Mouse (Mus musculus): ENCODE data around the gene Zfp541. TPM values are rescaled to one million over a fixed set of nuclear protein-coding genes. Genes with fewer than 3 reads are reported as not detected.

Gene Zfp541
- polyA plus RNA-seq, 1 experiment from 2014 or later, result 0.03 TPM

- H3K27ac ChIP-seq, result no peak overlapping the region
- peak overlapping the region; percentile 68 for H3K9ac ChIP-seq
- 25% methylated on average over 9 of the region's 9 CpGs for WGBS
- no peaks in the 10 kb centered on the region for H3K27me3 ChIP-seq (replicated peaks)
- peak overlapping the region; percentile 73 for H3K4me3 ChIP-seq (replicated peaks)
- peaks cover 10% of the 10 kb centered on the region for H3K36me3 ChIP-seq
- no peaks in the 10 kb centered on the region for H3K9me3 ChIP-seq
- peaks cover 8% of the 10 kb centered on the region for H3K4me1 ChIP-seq (replicated peaks)
- ATAC-seq, result no peak; the same call in 1 of the 2 replicates
- peak overlapping the region; percentile 70 for H3K4me2 ChIP-seq (replicated peaks)
Measured at GRCm38 (mm10) chr7:16120262-16120600, 58.6 kb downstream of the Zfp541 start.

- no peak for ATAC-seq
- no peak overlapping the region for H3K27ac ChIP-seq
- H3K4me1 ChIP-seq (replicated peaks), result peaks cover 14% of the 10 kb centered on the region
- WGBS, result 80% methylated on average over 9 of the region's 9 CpGs
- H3K4me2 ChIP-seq (replicated peaks), result no peak overlapping the region
- H3K9ac ChIP-seq, result no peak overlapping the region
- no peak overlapping the region for H3K4me3 ChIP-seq (replicated peaks)
- no peaks in the 10 kb centered on the region for H3K27me3 ChIP-seq (replicated peaks)
- H3K9me3 ChIP-seq, result no peaks in the 10 kb centered on the region
- H3K36me3 ChIP-seq, result peaks cover 10% of the 10 kb centered on the region
Measured at GRCm38 (mm10) chr7:16125829-16126228, 64.2 kb downstream of the Zfp541 start.

- 79% methylated on average over 6 of the region's 6 CpGs for WGBS
- ATAC-seq, result no peak
Measured at GRCm38 (mm10) chr7:16128344-16128743, 66.7 kb downstream of the Zfp541 start.

GRCm38 (mm10) chr7:16128899-16129298 is 67.3 kb downstream of the Zfp541 start:
- Histone ChIP-seq H3K4me1 (replicated peaks) (peaks cover 25% of the 10 kb centered on the region), H3K36me3 (peaks cover 10% of the 10 kb centered on the region), H3K4me3 (replicated peaks) (0 out of 2 replicates have a peak overlapping the region, but pooled peaks have one; percentile 51), H3K4me2 (replicated peaks) (peak overlapping the region; percentile 86), H3K27ac (no peak overlapping the region), H3K9me3 (no peaks in the 10 kb centered on the region), H3K27me3 (replicated peaks) (no peaks in the 10 kb centered on the region), H3K9ac (no peak overlapping the region)
- WGBS, result 63% methylated on average over 5 of the region's 5 CpGs
- ATAC-seq, result no peak

More at GRCm38 (mm10) chr7:16128344-16128743, 66.7 kb downstream of the Zfp541 start:
- Histone ChIP-seq H3K36me3 (peaks cover 10% of the 10 kb centered on the region), H3K4me2 (replicated peaks) (no peak overlapping the region), H3K9me3 (no peaks in the 10 kb centered on the region), H3K9ac (no peak overlapping the region), H3K4me3 (replicated peaks) (no peak overlapping the region), H3K27me3 (replicated peaks) (no peaks in the 10 kb centered on the region), H3K27ac (no peak overlapping the region), H3K4me1 (replicated peaks) (peaks cover 25% of the 10 kb centered on the region)

- no peaks in the 10 kb centered on the region for H3K9me3 ChIP-seq
- peak; percentile 89 for ATAC-seq
- H3K9ac ChIP-seq, result peak within 1 kb of the TSS; percentile 55
- H3K4me1 ChIP-seq (replicated peaks), result peaks cover 25% of the 10 kb centered on the region
- H3K36me3 ChIP-seq, result peaks cover 10% of the 10 kb centered on the region
- 4% methylated on average over 10 of the region's 12 CpGs for WGBS
- no peaks in the 10 kb centered on the region for H3K27me3 ChIP-seq (replicated peaks)
- H3K27ac ChIP-seq, result peak within 1 kb of the TSS; percentile 72
- peak within 1 kb of the TSS; percentile 86 for H3K4me2 ChIP-seq (replicated peaks)
- H3K4me3 ChIP-seq (replicated peaks), result peak within 1 kb of the TSS; percentile 51
Measured at GRCm38 (mm10) chr7:16129421-16129845, 67.8 kb downstream of the Zfp541 start, which contains the start of gene Slc8a2. Gene Slc8a2, plus strand, starts transcription at chr7:16129826.

GRCm38 (mm10) chr7:16129846-16130691 is 68.5 kb downstream of the Zfp541 start:
- Histone ChIP-seq H3K4me1 (replicated peaks) (peaks cover 25% of the 10 kb centered on the region), H3K9me3 (no peaks in the 10 kb centered on the region), H3K27ac (peak overlapping the region; percentile 72), H3K9ac (peak overlapping the region; percentile 55), H3K27me3 (replicated peaks) (no peaks in the 10 kb centered on the region), H3K4me2 (replicated peaks) (peak overlapping the region; percentile 86), H3K36me3 (peaks cover 9% of the 10 kb centered on the region), H3K4me3 (replicated peaks) (peak overlapping the region; percentile 51)
- ATAC-seq, result peak; percentile 83
- 3% methylated on average over 34 of the region's 38 CpGs for WGBS

GRCm38 (mm10) chr7:16130956-16131634 is 69.5 kb downstream of the Zfp541 start:
- no peak overlapping the region for H3K9ac ChIP-seq
- H3K36me3 ChIP-seq, result no peaks in the 10 kb centered on the region
- H3K4me3 ChIP-seq (replicated peaks), result peak overlapping the region; percentile 51
- 26% methylated on average over 13 of the region's 13 CpGs for WGBS
- no peak overlapping the region for H3K27ac ChIP-seq
- peak overlapping the region; percentile 86 for H3K4me2 ChIP-seq (replicated peaks)
- peaks cover 25% of the 10 kb centered on the region for H3K4me1 ChIP-seq (replicated peaks)
- H3K27me3 ChIP-seq (replicated peaks), result no peaks in the 10 kb centered on the region
- no peak for ATAC-seq
- no peaks in the 10 kb centered on the region for H3K9me3 ChIP-seq

GRCm38 (mm10) chr7:16132161-16132581 is 70.6 kb downstream of the Zfp541 start:
- Histone ChIP-seq H3K4me1 (replicated peaks) (peaks cover 25% of the 10 kb centered on the region), H3K27me3 (replicated peaks) (no peaks in the 10 kb centered on the region), H3K9me3 (no peaks in the 10 kb centered on the region), H3K4me2 (replicated peaks) (peak overlapping the region; percentile 3; the same call in 1 of the 2 replicates), H3K9ac (no peak overlapping the region), H3K36me3 (no peaks in the 10 kb centered on the region), H3K4me3 (replicated peaks) (no peak overlapping the region), H3K27ac (no peak overlapping the region)
- ATAC-seq, result no peak
- WGBS, result 10% methylated on average over 7 of the region's 7 CpGs

- no peak for ATAC-seq
- H3K27me3 ChIP-seq (replicated peaks), result no peaks in the 10 kb centered on the region
- 63% methylated on average over 3 of the region's 3 CpGs for WGBS
- H3K9me3 ChIP-seq, result no peaks in the 10 kb centered on the region
- H3K36me3 ChIP-seq, result no peaks in the 10 kb centered on the region
- no peak overlapping the region for H3K4me3 ChIP-seq (replicated peaks)
- no peak overlapping the region for H3K4me2 ChIP-seq (replicated peaks)
- H3K9ac ChIP-seq, result no peak overlapping the region
- H3K27ac ChIP-seq, result no peak overlapping the region
- peaks cover 25% of the 10 kb centered on the region for H3K4me1 ChIP-seq (replicated peaks)
Measured at GRCm38 (mm10) chr7:16132926-16133325, 71.3 kb downstream of the Zfp541 start.

GRCm38 (mm10) chr7:16133691-16134090 is 72.1 kb downstream of the Zfp541 start:
- H3K9ac ChIP-seq, result no peak overlapping the region
- no peak overlapping the region for H3K27ac ChIP-seq
- H3K27me3 ChIP-seq (replicated peaks), result no peaks in the 10 kb centered on the region
- ATAC-seq, result no peak
- no peak overlapping the region for H3K4me3 ChIP-seq (replicated peaks)
- H3K4me1 ChIP-seq (replicated peaks), result peaks cover 25% of the 10 kb centered on the region
- 92% methylated on average over 9 of the region's 9 CpGs for WGBS
- no peak overlapping the region for H3K4me2 ChIP-seq (replicated peaks)
- no peaks in the 10 kb centered on the region for H3K36me3 ChIP-seq
- H3K9me3 ChIP-seq, result no peaks in the 10 kb centered on the region

GRCm38 (mm10) chr7:16134951-16135392 is 73.4 kb downstream of the Zfp541 start:
- no peak overlapping the region for H3K9ac ChIP-seq
- no peak for ATAC-seq
- H3K4me2 ChIP-seq (replicated peaks), result no peak overlapping the region
- no peaks in the 10 kb centered on the region for H3K27me3 ChIP-seq (replicated peaks)
- WGBS, result 73% methylated on average over 7 of the region's 7 CpGs
- no peak overlapping the region for H3K4me3 ChIP-seq (replicated peaks)
- H3K4me1 ChIP-seq (replicated peaks), result peaks cover 16% of the 10 kb centered on the region
- no peak overlapping the region for H3K27ac ChIP-seq
- no peaks in the 10 kb centered on the region for H3K36me3 ChIP-seq
- H3K9me3 ChIP-seq, result no peaks in the 10 kb centered on the region
